Mouse (Mus musculus) lung, embryonic 14.5 days (tissue): ENCODE measurements at regions not wholly inside any gene's neighbourhood (a gene's known extent, or its start where the extent isn't known, plus 50 kb on each side); places are given as distances from the start of the nearest gene placed in this dataset.

Experiments
- ATAC-seq: fragments of 200-750 bp; cut with Nextera tagmentation; 2 replicates; pipeline ENCODE4 v1.8.0; 2017; ENCODE audit warnings: mild to moderate bottlenecking, moderate TSS enrichment, moderate library complexity; ENCODE audit not compliant: insufficient read depth
- DNase-seq: peaks from one replicate; pipeline ENCODE4 v3.0.0-alpha.2; 2015
- H3K27ac ChIP-seq: fragments of 300-500 bp; sonication (generic); 2 replicates; pipeline ENCODE4 v1.5.1; 2014; ENCODE audit warnings: low read depth, mild to moderate bottlenecking, moderate library complexity
- H3K27me3 ChIP-seq: fragments of 300-500 bp; sonication (generic); 2 replicates; pipeline ENCODE4 v1.6.1; 2014; ENCODE audit warnings: low read length, control low read depth; ENCODE audit not compliant: insufficient read depth
- H3K36me3 ChIP-seq: fragments of 300-500 bp; sonication (generic); 2 replicates; pipeline ENCODE4 v1.6.1; 2014; ENCODE audit warnings: control low read depth; ENCODE audit not compliant: insufficient read depth
- H3K4me1 ChIP-seq: fragments of 300-500 bp; sonication (generic); 2 replicates; pipeline ENCODE4 v1.6.1; 2014; ENCODE audit warnings: antibody characterized with exemption, control low read depth; ENCODE audit not compliant: insufficient read depth
- H3K4me2 ChIP-seq: fragments of 300-500 bp; sonication (generic); 2 replicates; pipeline ENCODE4 v1.6.1; 2014; ENCODE audit warnings: mild to moderate bottlenecking
- H3K4me3 ChIP-seq: fragments of 300-500 bp; sonication (generic); 2 replicates; pipeline ENCODE4 v1.5.1; 2014; ENCODE audit warnings: low read depth, low read length
- H3K9ac ChIP-seq: fragments of 300-500 bp; sonication (generic); 2 replicates; pipeline ENCODE4 v1.6.1; 2014
- H3K9me3 ChIP-seq: fragments of 300-500 bp; sonication (generic); 2 replicates; pipeline ENCODE4 v1.6.1; 2016; ENCODE audit warnings: low read depth, low read length, control low read depth
- CTCF ChIP-seq: IDR thresholded peaks from 2 replicates; pipeline ENCODE4 v1.5.1; 2016; ENCODE audit warnings: antibody characterized with exemption, low read depth
- WGBS: fragments of 180-500 bp; shearing (Covaris S2); extraction: QIAGEN DNeasy Blood & Tissue Kit; methylation state at CpG from one replicate; pipeline ENCODE4 v1.1.7; 2014; 5-methylcytosine and 5-hydroxymethylcytosine counted together

GRCm38 (mm10) chr13:57259920-57260319 is 364.1 kb upstream of the Trpc7 start:
- no peak overlapping the region for H3K9ac ChIP-seq
- peak; percentile 98 for TF ChIP-seq CTCF
- H3K4me3 ChIP-seq = no peak overlapping the region
- H3K9me3 ChIP-seq = no peaks in the 10 kb centered on the region
- H3K27ac ChIP-seq = no peak overlapping the region
- H3K36me3 ChIP-seq = no peaks in the 10 kb centered on the region
- H3K27me3 ChIP-seq = no peaks in the 10 kb centered on the region
- ATAC-seq (no peak), DNase-seq (peak; percentile 86)
- H3K4me2 ChIP-seq = no peak overlapping the region
- H3K4me1 ChIP-seq = no peaks in the 10 kb centered on the region
- 5% methylated on average over 6 of the region's 6 CpGs for WGBS

- DNase-seq (no peak), ATAC-seq (no peak)
- H3K4me3 ChIP-seq = no peak overlapping the region
- H3K9me3 ChIP-seq = no peaks in the 10 kb centered on the region
- no peaks in the 10 kb centered on the region for H3K27me3 ChIP-seq
- no peak for TF ChIP-seq CTCF
- no peak overlapping the region for H3K4me2 ChIP-seq
- H3K27ac ChIP-seq = no peak overlapping the region
- no peaks in the 10 kb centered on the region for H3K36me3 ChIP-seq
- 48% methylated on average over 8 of the region's 8 CpGs for WGBS
- no peaks in the 10 kb centered on the region for H3K4me1 ChIP-seq
- H3K9ac ChIP-seq = no peak overlapping the region
Measured at GRCm38 (mm10) chr13:57259474-57259873, 363.7 kb upstream of the Trpc7 start.

GRCm38 (mm10) chr13:57255920-57256319 is 360.1 kb upstream of the Trpc7 start:
- Histone ChIP-seq H3K27me3 (no peaks in the 10 kb centered on the region), H3K9me3 (no peaks in the 10 kb centered on the region), H3K36me3 (no peaks in the 10 kb centered on the region), H3K4me2 (no peak overlapping the region), H3K9ac (no peak overlapping the region), H3K27ac (no peak overlapping the region), H3K4me3 (no peak overlapping the region), H3K4me1 (no peaks in the 10 kb centered on the region)
- WGBS = 63% methylated on average over 11 of the region's 11 CpGs
- DNase-seq = no peak
- TF ChIP-seq CTCF = no peak
- ATAC-seq = no peak

- Histone ChIP-seq H3K27me3 (no peaks in the 10 kb centered on the region), H3K4me1 (no peaks in the 10 kb centered on the region), H3K9ac (no peak overlapping the region), H3K9me3 (no peaks in the 10 kb centered on the region), H3K4me2 (no peak overlapping the region), H3K36me3 (no peaks in the 10 kb centered on the region), H3K27ac (no peak overlapping the region), H3K4me3 (no peak overlapping the region)
- no peak for TF ChIP-seq CTCF
- 82% methylated on average over 5 of the region's 5 CpGs for WGBS
- no peak for ATAC-seq
- no peak for DNase-seq
Measured at GRCm38 (mm10) chr13:57249851-57250250, 354.1 kb upstream of the Trpc7 start.

- H3K9me3 ChIP-seq = no peaks in the 10 kb centered on the region
- H3K4me2 ChIP-seq = no peak overlapping the region
- ATAC-seq (no peak), DNase-seq (no peak)
- H3K27me3 ChIP-seq = no peaks in the 10 kb centered on the region
- no peaks in the 10 kb centered on the region for H3K36me3 ChIP-seq
- no peak overlapping the region for H3K9ac ChIP-seq
- H3K27ac ChIP-seq = no peak overlapping the region
- no peak overlapping the region for H3K4me3 ChIP-seq
- no peaks in the 10 kb centered on the region for H3K4me1 ChIP-seq
- 83% methylated on average over 4 of the region's 4 CpGs for WGBS
- TF ChIP-seq CTCF = no peak
Measured at GRCm38 (mm10) chr13:57249401-57249800, 353.6 kb upstream of the Trpc7 start.

GRCm38 (mm10) chr13:57246238-57246963 is 350.6 kb upstream of the Trpc7 start:
- Histone ChIP-seq H3K4me3 (no peak overlapping the region), H3K4me1 (no peaks in the 10 kb centered on the region), H3K27me3 (no peaks in the 10 kb centered on the region), H3K27ac (no peak overlapping the region), H3K4me2 (no peak overlapping the region), H3K36me3 (no peaks in the 10 kb centered on the region), H3K9me3 (no peaks in the 10 kb centered on the region), H3K9ac (no peak overlapping the region)
- TF ChIP-seq CTCF = no peak
- 53% methylated on average over 18 of the region's 18 CpGs for WGBS
- DNase-seq = peak; percentile 30
- no peak for ATAC-seq

GRCm38 (mm10) chr13:57236917-57237316 is 341.1 kb upstream of the Trpc7 start:
- Histone ChIP-seq H3K9ac (no peak overlapping the region), H3K27ac (no peak overlapping the region), H3K36me3 (no peaks in the 10 kb centered on the region), H3K9me3 (no peaks in the 10 kb centered on the region), H3K4me3 (no peak overlapping the region), H3K4me2 (no peak overlapping the region), H3K27me3 (no peaks in the 10 kb centered on the region), H3K4me1 (peaks cover 5% of the 10 kb centered on the region; the same call in 1 of the 2 replicates)
- DNase-seq = no peak
- ATAC-seq = no peak
- 33% methylated on average over 4 of the region's 4 CpGs for WGBS
- no peak for TF ChIP-seq CTCF

- H3K9me3 ChIP-seq = no peaks in the 10 kb centered on the region
- H3K27ac ChIP-seq = no peak overlapping the region
- no peak overlapping the region for H3K4me2 ChIP-seq
- TF ChIP-seq CTCF = no peak
- H3K4me3 ChIP-seq = no peak overlapping the region
- H3K4me1 ChIP-seq = peaks cover 5% of the 10 kb centered on the region; the same call in 1 of the 2 replicates
- no peaks in the 10 kb centered on the region for H3K27me3 ChIP-seq
- no peak overlapping the region for H3K9ac ChIP-seq
- H3K36me3 ChIP-seq = no peaks in the 10 kb centered on the region
- DNase-seq = peak; percentile 48
- WGBS = 47% methylated on average over 5 of the region's 5 CpGs
- no peak for ATAC-seq
Measured at GRCm38 (mm10) chr13:57236211-57236610, 340.4 kb upstream of the Trpc7 start.
